Mouse (Mus musculus) forebrain, embryonic 12.5 days (tissue): Measurements from ENCODE around the gene Kremen1. TPM values are rescaled to one million over a fixed set of nuclear protein-coding genes. Genes with fewer than 3 reads are reported as not detected.
A peak's percentile ranks its signal among the peaks of the same experiment; 100 is the strongest.

Experiments used
- ATAC-seq: fragments of 200-750 bp; cut with Nextera tagmentation; 2 replicates; pipeline ENCODE4 v1.8.0; 2017; ENCODE audit warnings: moderate TSS enrichment; ENCODE audit not compliant: low FRiP score
- H3K27ac ChIP-seq: fragments of 300-500 bp; sonication (generic); 2 replicates; pipeline ENCODE4 v1.5.1; 2016; ENCODE audit warnings: mild to moderate bottlenecking
- H3K27me3 ChIP-seq: fragments of 300-500 bp; sonication (generic); 2 replicates; pipeline ENCODE4 v1.6.1; 2016; ENCODE audit warnings: mild to moderate bottlenecking
- H3K36me3 ChIP-seq: fragments of 300-500 bp; sonication (generic); replicated peaks from 2 replicates; pipeline ENCODE4 v1.6.1; 2016; ENCODE audit warnings: mild to moderate bottlenecking
- H3K4me1 ChIP-seq: fragments of 300-500 bp; sonication (generic); 2 replicates; pipeline ENCODE4 v1.6.1; 2016
- H3K4me2 ChIP-seq: fragments of 300-500 bp; sonication (generic); 2 replicates; pipeline ENCODE4 v1.6.1; 2016; ENCODE audit warnings: mild to moderate bottlenecking, moderate library complexity
- H3K4me3 ChIP-seq: fragments of 300-500 bp; sonication (generic); replicated peaks from 2 replicates; pipeline ENCODE4 v1.5.1; 2016; ENCODE audit warnings: mild to moderate bottlenecking
- H3K9ac ChIP-seq: fragments of 300-500 bp; sonication (generic); 2 replicates; pipeline ENCODE4 v1.6.1; 2016; ENCODE audit warnings: mild to moderate bottlenecking
- H3K9me3 ChIP-seq: fragments of 300-500 bp; sonication (generic); 2 replicates; pipeline ENCODE4 v1.6.1; 2016
- WGBS: fragments of 180-500 bp; shearing (Covaris S2); methylation state at CpG from one replicate; pipeline ENCODE4 v1.1.7; 2016; 5-methylcytosine and 5-hydroxymethylcytosine counted together
- polyA plus RNA-seq: library from polyadenylated mRNA; unstranded; fragments of >200 nt; fragmentation: Nextera tagmentation; extraction: Ambion mirVana; gene quantifications from 2 replicates; pipeline ENCODE4 v1.2.1, GENCODE M21; 2016

The Kremen1 gene
- polyA plus RNA-seq, 1 experiment from 2014 or later, result 12.0 TPM

GRCm38 (mm10) chr11:5259944-5260598 lies 1.3 kb downstream of the Kremen1 start:
- 60% methylated on average over 10 of the region's 10 CpGs for whole genome bisulfite sequencing
- Histone ChIP-seq H3K9me3 (no peaks in the 10 kb centered on the region), H3K4me3 (peak overlapping the region; percentile 91), H3K9ac (no peak overlapping the region), H3K27ac (no peak overlapping the region), H3K4me2 (peak overlapping the region; percentile 85), H3K27me3 (peaks cover 12% of the 10 kb centered on the region), H3K4me1 (peaks cover 30% of the 10 kb centered on the region), H3K36me3 (no peaks in the 10 kb centered on the region)
- ATAC-seq, result no peak

GRCm38 (mm10) chr11:5258036-5258435 lies 3.3 kb downstream of the Kremen1 start:
- Histone ChIP-seq H3K27ac (no peak overlapping the region), H3K9me3 (no peaks in the 10 kb centered on the region), H3K36me3 (no peaks in the 10 kb centered on the region), H3K4me3 (no peak overlapping the region), H3K4me1 (peaks cover 32% of the 10 kb centered on the region), H3K9ac (no peak overlapping the region), H3K27me3 (peaks cover 7% of the 10 kb centered on the region), H3K4me2 (no peak overlapping the region)
- ATAC-seq, result no peak
- WGBS, result 96% methylated on average over 6 of the region's 6 CpGs

- Histone ChIP-seq H3K9ac (no peak overlapping the region), H3K27me3 (0 out of 2 replicates have a peak, but pooled peaks cover 5% of the 10 kb centered on the region), H3K4me1 (peaks cover 32% of the 10 kb centered on the region)
Measured at GRCm38 (mm10) chr11:5257151-5257862, 4.1 kb downstream of the Kremen1 start.

GRCm38 (mm10) chr11:5255509-5256014 lies 5.8 kb downstream of the Kremen1 start:
- H3K4me2 ChIP-seq, result no peak overlapping the region
- H3K4me3 ChIP-seq, result no peak overlapping the region
- no peaks in the 10 kb centered on the region for H3K36me3 ChIP-seq
- no peak overlapping the region for H3K9ac ChIP-seq
- 11% methylated on average over 9 of the region's 9 CpGs for WGBS
- peak; percentile 75 for ATAC-seq
- H3K4me1 ChIP-seq, result peaks cover 31% of the 10 kb centered on the region
- no peaks in the 10 kb centered on the region for H3K9me3 ChIP-seq
- H3K27ac ChIP-seq, result peak overlapping the region; percentile 67
- 0 out of 2 replicates have a peak, but pooled peaks cover 5% of the 10 kb centered on the region for H3K27me3 ChIP-seq

More at GRCm38 (mm10) chr11:5257151-5257862, 4.1 kb downstream of the Kremen1 start:
- Histone ChIP-seq H3K36me3 (no peaks in the 10 kb centered on the region), H3K9me3 (no peaks in the 10 kb centered on the region), H3K27ac (no peak overlapping the region), H3K4me2 (no peak overlapping the region), H3K4me3 (no peak overlapping the region)
- no peak for ATAC-seq
- 83% methylated on average over 13 of the region's 13 CpGs for WGBS

- Histone ChIP-seq H3K27ac (no peak overlapping the region), H3K36me3 (no peaks in the 10 kb centered on the region), H3K4me3 (no peak overlapping the region), H3K9ac (no peak overlapping the region), H3K27me3 (no peaks in the 10 kb centered on the region), H3K9me3 (no peaks in the 10 kb centered on the region), H3K4me1 (peaks cover 25% of the 10 kb centered on the region), H3K4me2 (no peak overlapping the region)
- 95% methylated on average over 2 of the region's 2 CpGs for WGBS
- ATAC-seq, result no peak
Measured at GRCm38 (mm10) chr11:5254016-5254415, 7.3 kb downstream of the Kremen1 start.

GRCm38 (mm10) chr11:5253528-5253927 lies 7.8 kb downstream of the Kremen1 start:
- 74% methylated on average over 3 of the region's 3 CpGs for WGBS
- H3K4me2 ChIP-seq, result no peak overlapping the region
- no peaks in the 10 kb centered on the region for H3K27me3 ChIP-seq
- no peaks in the 10 kb centered on the region for H3K9me3 ChIP-seq
- peaks cover 26% of the 10 kb centered on the region for H3K4me1 ChIP-seq
- no peaks in the 10 kb centered on the region for H3K36me3 ChIP-seq
- H3K27ac ChIP-seq, result no peak overlapping the region
- no peak for ATAC-seq
- H3K4me3 ChIP-seq, result no peak overlapping the region
- no peak overlapping the region for H3K9ac ChIP-seq

- Histone ChIP-seq H3K9ac (no peak overlapping the region), H3K27ac (no peak overlapping the region), H3K4me2 (no peak overlapping the region), H3K27me3 (no peaks in the 10 kb centered on the region), H3K36me3 (no peaks in the 10 kb centered on the region), H3K4me3 (no peak overlapping the region), H3K4me1 (peaks cover 29% of the 10 kb centered on the region), H3K9me3 (no peaks in the 10 kb centered on the region)
- no peak for ATAC-seq
- 80% methylated on average over 8 of the region's 8 CpGs for WGBS
Measured at GRCm38 (mm10) chr11:5252727-5253126, 8.6 kb downstream of the Kremen1 start.

- no peak overlapping the region for H3K4me3 ChIP-seq
- H3K36me3 ChIP-seq, result no peaks in the 10 kb centered on the region
- H3K4me1 ChIP-seq, result peaks cover 18% of the 10 kb centered on the region
- 80% methylated on average over 6 of the region's 6 CpGs for WGBS
- H3K27me3 ChIP-seq, result no peaks in the 10 kb centered on the region
- H3K4me2 ChIP-seq, result no peak overlapping the region
- ATAC-seq, result no peak
- H3K27ac ChIP-seq, result no peak overlapping the region
- H3K9ac ChIP-seq, result no peak overlapping the region
- H3K9me3 ChIP-seq, result no peaks in the 10 kb centered on the region
Measured at GRCm38 (mm10) chr11:5251112-5251511, 10.2 kb downstream of the Kremen1 start.

GRCm38 (mm10) chr11:5248200-5248599 lies 13.2 kb downstream of the Kremen1 start:
- H3K4me1 ChIP-seq, result peaks cover 23% of the 10 kb centered on the region
- no peaks in the 10 kb centered on the region for H3K9me3 ChIP-seq
- 13% methylated on average over 2 of the region's 2 CpGs for WGBS
- H3K9ac ChIP-seq, result no peak overlapping the region
- H3K4me2 ChIP-seq, result no peak overlapping the region
- H3K4me3 ChIP-seq, result no peak overlapping the region
- no peaks in the 10 kb centered on the region for H3K27me3 ChIP-seq
- no peaks in the 10 kb centered on the region for H3K36me3 ChIP-seq
- no peak overlapping the region for H3K27ac ChIP-seq
- ATAC-seq, result no peak

GRCm38 (mm10) chr11:5245431-5245830 lies 15.9 kb downstream of the Kremen1 start:
- Histone ChIP-seq H3K9ac (no peak overlapping the region; the same call in 1 of the 2 replicates), H3K27ac (no peak overlapping the region), H3K36me3 (peaks cover 8% of the 10 kb centered on the region), H3K4me3 (no peak overlapping the region), H3K27me3 (no peaks in the 10 kb centered on the region), H3K4me2 (no peak overlapping the region), H3K9me3 (no peaks in the 10 kb centered on the region), H3K4me1 (peaks cover 26% of the 10 kb centered on the region)
- ATAC-seq, result no peak
- 93% methylated on average over 7 of the region's 7 CpGs for WGBS

- Histone ChIP-seq H3K4me1 (peaks cover 33% of the 10 kb centered on the region), H3K9me3 (no peaks in the 10 kb centered on the region), H3K4me3 (no peak overlapping the region), H3K4me2 (no peak overlapping the region), H3K27me3 (no peaks in the 10 kb centered on the region), H3K9ac (no peak overlapping the region), H3K27ac (peak overlapping the region; percentile 56), H3K36me3 (peaks cover 8% of the 10 kb centered on the region)
- no peak for ATAC-seq
- WGBS, result 76% methylated on average over 8 of the region's 8 CpGs
Measured at GRCm38 (mm10) chr11:5244749-5245130, 16.6 kb downstream of the Kremen1 start.

- Histone ChIP-seq H3K36me3 (peaks cover 8% of the 10 kb centered on the region), H3K27me3 (no peaks in the 10 kb centered on the region), H3K9me3 (no peaks in the 10 kb centered on the region), H3K9ac (no peak overlapping the region), H3K4me2 (no peak overlapping the region), H3K4me1 (peaks cover 40% of the 10 kb centered on the region), H3K27ac (peak overlapping the region; percentile 59; the same call in 1 of the 2 replicates), H3K4me3 (no peak overlapping the region)
- no peak for ATAC-seq
- WGBS, result 69% methylated on average over 24 of the region's 24 CpGs
Measured at GRCm38 (mm10) chr11:5243812-5244748, 17.3 kb downstream of the Kremen1 start.
